Mouse (Mus musculus): ENCODE measurements around the gene Appbp2.

DNA sequence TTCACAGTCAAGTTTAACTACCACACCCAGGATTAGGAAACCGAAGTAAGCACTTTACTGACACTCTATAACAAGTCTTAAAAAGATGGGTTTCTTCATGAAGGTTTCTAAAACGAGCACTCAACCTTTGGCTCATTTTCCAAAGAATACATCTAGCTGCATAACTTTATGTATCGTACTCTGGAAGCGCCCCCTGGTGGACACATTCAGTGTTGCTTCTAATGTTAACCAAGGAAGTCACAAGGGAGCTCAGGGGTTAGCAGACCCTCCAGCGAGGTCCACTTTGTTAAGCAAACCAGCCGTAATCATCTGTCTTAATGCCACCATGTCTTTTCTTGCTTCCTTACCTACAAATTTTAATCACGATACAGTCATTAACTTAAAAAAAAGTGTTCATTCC lies 26.3 kb upstream of the Appbp2 start:
- TF ChIP-seq MYOG (IDR thresholded peaks at IDR 0.05; ENCODE audit: control insufficient read depth in 1 of 3, insufficient read depth in 1 of 3, insufficient read length in 2 of 3, low read depth in 2 of 3) (no peak), POLR2A (IDR thresholded peaks at IDR 0.05; ENCODE audit: insufficient read length, low read depth) (no peak), MYOD1 (IDR thresholded peaks at IDR 0.05; ENCODE audit: control insufficient read depth in 1 of 3, insufficient read length in 2 of 3, low read depth in 2 of 3) (no peak), POLR2AphosphoS2 (IDR thresholded peaks at IDR 0.05; ENCODE audit: insufficient read length, low read depth) (no peak), REST (IDR thresholded peaks at IDR 0.05; ENCODE audit: insufficient read depth, insufficient read length) (no peak), TCF12 (IDR thresholded peaks at IDR 0.05; ENCODE audit: insufficient read depth, poor library complexity, severe bottlenecking) (no peak), USF1 (IDR thresholded peaks at IDR 0.05; ENCODE audit: low read depth) (no peak), SRF (IDR thresholded peaks at IDR 0.05; ENCODE audit: control insufficient read depth, insufficient read length, low read depth) (no peak), E2F4 (IDR thresholded peaks at IDR 0.05; ENCODE audit: insufficient read depth) (no peak)
